Mouse (Mus musculus): ENCODE results near the gene Ada. TPM values are rescaled to one million over a fixed set of nuclear protein-coding genes. Genes with fewer than 3 reads are reported as not detected.

Gene Ada
- polyA plus RNA-seq (2012; rRNA removed) = 1.4 and 1.5 TPM in 2 replicates

GRCm38 (mm10) chr2:163749647-163750611 is at the start of gene Ada:
TSS of gene Ada (minus strand) at chr2:163750239.
- H3K27ac ChIP-seq (ENCODE audit: insufficient read depth, low read length) = no peak within 1 kb of the TSS
- peak within 1 kb of the TSS; percentile 57 for H3K4me3 ChIP-seq (replicated peaks; ENCODE audit: insufficient read depth, low read depth, low read length)
- H3K4me1 ChIP-seq (ENCODE audit: control insufficient read depth, insufficient read depth, low read length) = no peaks in the 10 kb centered on the region
- WGBS = 3% methylated on average over 55 of the region's 57 CpGs
- DNase-seq = peak; percentile 18 to 32
- TF ChIP-seq CTCF (IDR thresholded peaks at IDR 0.05; ENCODE audit: borderline replicate concordance, insufficient read depth, low read depth, low read length) (no peak), POLR2A (IDR thresholded peaks at IDR 0.05; ENCODE audit: borderline replicate concordance, insufficient read depth, low read length) (no peak)
- no peaks in the 10 kb centered on the region for H3K27me3 ChIP-seq (ENCODE audit: control insufficient read depth, insufficient read depth, low read length)

GRCm38 (mm10) chr2:163798411-163798810 is 48.4 kb upstream of the Ada start:
- 28% methylated on average over 7 of the region's 7 CpGs for WGBS
- Histone ChIP-seq H3K27me3 (ENCODE audit: control insufficient read depth, insufficient read depth, low read length) (no peaks in the 10 kb centered on the region), H3K4me1 (ENCODE audit: control insufficient read depth, insufficient read depth, low read length) (no peaks in the 10 kb centered on the region), H3K4me3 (replicated peaks; ENCODE audit: insufficient read depth, low read depth, low read length) (no peak overlapping the region), H3K27ac (ENCODE audit: insufficient read depth, low read length) (no peak overlapping the region)
- no peak for TF ChIP-seq CTCF (IDR thresholded peaks at IDR 0.05; ENCODE audit: borderline replicate concordance, insufficient read depth, low read depth, low read length)
- TF ChIP-seq POLR2A (IDR thresholded peaks at IDR 0.05; ENCODE audit: borderline replicate concordance, insufficient read depth, low read length) = no peak
- DNase-seq = no peak

GRCm38 (mm10) chr2:163788484-163788883 is 38.4 kb upstream of the Ada start:
- no peaks in the 10 kb centered on the region for H3K27me3 ChIP-seq (ENCODE audit: control insufficient read depth, insufficient read depth, low read length)
- no peak overlapping the region for H3K4me3 ChIP-seq (replicated peaks; ENCODE audit: insufficient read depth, low read depth, low read length)
- H3K4me1 ChIP-seq (ENCODE audit: control insufficient read depth, insufficient read depth, low read length) = no peaks in the 10 kb centered on the region; the same call in 1 of the 2 replicates
- 45% methylated on average over 4 of the region's 4 CpGs for WGBS
- no peak overlapping the region for H3K27ac ChIP-seq (ENCODE audit: insufficient read depth, low read length)
- no peak for TF ChIP-seq POLR2A (IDR thresholded peaks at IDR 0.05; ENCODE audit: borderline replicate concordance, insufficient read depth, low read length)
- TF ChIP-seq CTCF (IDR thresholded peaks at IDR 0.05; ENCODE audit: borderline replicate concordance, insufficient read depth, low read depth, low read length) = peak; percentile 72
- DNase-seq = peak; percentile 65 to 70

GRCm38 (mm10) chr2:163787709-163788108 is 37.7 kb upstream of the Ada start:
- H3K4me3 ChIP-seq (replicated peaks; ENCODE audit: insufficient read depth, low read depth, low read length) = no peak overlapping the region
- no peak overlapping the region for H3K27ac ChIP-seq (ENCODE audit: insufficient read depth, low read length)
- 22% methylated on average over 3 of the region's 3 CpGs for WGBS
- DNase-seq = peak; percentile 50 to 64
- H3K4me1 ChIP-seq (ENCODE audit: control insufficient read depth, insufficient read depth, low read length) = no peaks in the 10 kb centered on the region; the same call in 1 of the 2 replicates
- no peak for TF ChIP-seq POLR2A (IDR thresholded peaks at IDR 0.05; ENCODE audit: borderline replicate concordance, insufficient read depth, low read length)
- TF ChIP-seq CTCF (IDR thresholded peaks at IDR 0.05; ENCODE audit: borderline replicate concordance, insufficient read depth, low read depth, low read length) = peak; percentile 81
- H3K27me3 ChIP-seq (ENCODE audit: control insufficient read depth, insufficient read depth, low read length) = no peaks in the 10 kb centered on the region

- Histone ChIP-seq H3K4me1 (ENCODE audit: control insufficient read depth, insufficient read depth, low read length) (no peaks in the 10 kb centered on the region; the same call in 1 of the 2 replicates), H3K27ac (ENCODE audit: insufficient read depth, low read length) (no peak overlapping the region), H3K27me3 (ENCODE audit: control insufficient read depth, insufficient read depth, low read length) (no peaks in the 10 kb centered on the region), H3K4me3 (replicated peaks; ENCODE audit: insufficient read depth, low read depth, low read length) (no peak overlapping the region)
- TF ChIP-seq POLR2A (IDR thresholded peaks at IDR 0.05; ENCODE audit: borderline replicate concordance, insufficient read depth, low read length) (no peak), CTCF (IDR thresholded peaks at IDR 0.05; ENCODE audit: borderline replicate concordance, insufficient read depth, low read depth, low read length) (no peak)
- 86% methylated on average over 6 of the region's 6 CpGs for WGBS
- DNase-seq = no peak
Measured at GRCm38 (mm10) chr2:163787086-163787485, 37.0 kb upstream of the Ada start.

GRCm38 (mm10) chr2:163783901-163784300 is 33.9 kb upstream of the Ada start:
- H3K4me1 ChIP-seq (ENCODE audit: control insufficient read depth, insufficient read depth, low read length) = no peaks in the 10 kb centered on the region; the same call in 1 of the 2 replicates
- no peaks in the 10 kb centered on the region; the same call in 1 of the 2 replicates for H3K27me3 ChIP-seq (ENCODE audit: control insufficient read depth, insufficient read depth, low read length)
- no peak overlapping the region for H3K27ac ChIP-seq (ENCODE audit: insufficient read depth, low read length)
- no peak for DNase-seq
- WGBS = 61% methylated on average over 4 of the region's 4 CpGs
- no peak overlapping the region for H3K4me3 ChIP-seq (replicated peaks; ENCODE audit: insufficient read depth, low read depth, low read length)
- TF ChIP-seq CTCF (IDR thresholded peaks at IDR 0.05; ENCODE audit: borderline replicate concordance, insufficient read depth, low read depth, low read length) (no peak), POLR2A (IDR thresholded peaks at IDR 0.05; ENCODE audit: borderline replicate concordance, insufficient read depth, low read length) (no peak)

- no peak overlapping the region for H3K27ac ChIP-seq (ENCODE audit: insufficient read depth, low read length)
- TF ChIP-seq CTCF (IDR thresholded peaks at IDR 0.05; ENCODE audit: borderline replicate concordance, insufficient read depth, low read depth, low read length) (no peak), POLR2A (IDR thresholded peaks at IDR 0.05; ENCODE audit: borderline replicate concordance, insufficient read depth, low read length) (no peak)
- H3K27me3 ChIP-seq (ENCODE audit: control insufficient read depth, insufficient read depth, low read length) = no peaks in the 10 kb centered on the region; the same call in 1 of the 2 replicates
- 88% methylated on average over 6 of the region's 6 CpGs for WGBS
- DNase-seq = no peak
- H3K4me1 ChIP-seq (ENCODE audit: control insufficient read depth, insufficient read depth, low read length) = no peaks in the 10 kb centered on the region; the same call in 1 of the 2 replicates
- no peak overlapping the region for H3K4me3 ChIP-seq (replicated peaks; ENCODE audit: insufficient read depth, low read depth, low read length)
Measured at GRCm38 (mm10) chr2:163783368-163783767, 33.3 kb upstream of the Ada start.

All from cerebellum, adult 2 months (tissue).